Mouse (Mus musculus): ENCODE results near the gene Neurl1a.

DNA sequence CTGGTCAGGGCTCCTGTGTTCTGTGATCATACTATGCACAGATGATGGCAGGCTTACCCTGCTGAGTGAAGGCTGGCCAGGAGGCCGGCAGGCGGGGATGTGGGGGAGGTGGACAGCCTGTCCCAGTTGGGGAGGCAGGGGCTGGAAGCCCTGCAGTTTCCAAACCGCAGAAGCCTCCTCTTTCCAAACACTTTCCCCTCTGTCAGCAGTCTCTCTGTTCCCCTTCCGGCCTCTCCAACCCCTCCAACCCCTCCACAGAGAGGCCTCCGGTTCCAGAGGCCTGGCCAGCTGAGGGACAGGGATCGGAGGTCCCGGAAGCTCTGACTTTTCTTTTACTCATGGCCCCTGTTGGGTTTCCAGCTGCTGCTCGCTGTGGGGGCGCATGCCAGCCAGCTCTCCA is 102.3 kb downstream of the Neurl1a start:
- TF ChIP-seq CTCF (IDR thresholded peaks at IDR 0.05; ENCODE audit: low read depth) (no peak), EP300 (IDR thresholded peaks at IDR 0.05; ENCODE audit: low read depth) (no peak)
